Mouse (Mus musculus) thymus, adult 2 months (tissue): ENCODE measurements around the gene Cap2. TPM values are rescaled to one million over a fixed set of nuclear protein-coding genes. Genes with fewer than 3 reads are reported as not detected.

ENCODE experiments used
- DNase-seq: peaks from one replicate; pipeline ENCODE4 v3.0.0; 2021
- H3K27ac ChIP-seq: fragments of 200-500 bp; 2 replicates; pipeline ENCODE4 v1.5.1; 2012; ENCODE audit warnings: low read length, control low read depth; ENCODE audit not compliant: control insufficient read depth, insufficient read depth
- H3K27me3 ChIP-seq: fragments of 200-500 bp; 2 replicates; pipeline ENCODE4 v1.6.1; 2012; ENCODE audit warnings: mild to moderate bottlenecking, low read length, moderate library complexity, mixed read lengths; ENCODE audit not compliant: control insufficient read depth, insufficient read depth
- H3K36me3 ChIP-seq: fragments of 200-500 bp; 2 replicates; pipeline ENCODE4 v1.6.1; 2012; ENCODE audit warnings: mild to moderate bottlenecking, low read length, moderate library complexity; ENCODE audit not compliant: control insufficient read depth, insufficient read depth
- H3K4me1 ChIP-seq: fragments of 200-500 bp; replicated peaks from 2 replicates; pipeline ENCODE4 v1.6.1; 2012; ENCODE audit warnings: low read length; ENCODE audit not compliant: control insufficient read depth, insufficient read depth
- H3K4me3 ChIP-seq: fragments of 200-500 bp; 2 replicates; pipeline ENCODE4 v1.5.1; 2012; ENCODE audit warnings: mild to moderate bottlenecking, low read length, control low read depth, moderate library complexity; ENCODE audit not compliant: control insufficient read depth, insufficient read depth
- CTCF ChIP-seq: fragments of 200-500 bp; IDR thresholded peaks from 2 replicates; pipeline ENCODE4 v1.5.1; 2012; ENCODE audit warnings: mild to moderate bottlenecking, control low read depth, low read length, moderate library complexity, borderline replicate concordance; ENCODE audit not compliant: control insufficient read depth, poor library complexity, insufficient read depth; ENCODE audit errors: extremely low read depth
- POLR2A ChIP-seq: fragments of 200-500 bp; IDR thresholded peaks from 2 replicates; pipeline ENCODE4 v1.6.1; 2012; ENCODE audit warnings: mild to moderate bottlenecking, low read length, control low read depth, moderate library complexity; ENCODE audit not compliant: control insufficient read depth, poor library complexity, insufficient read depth; ENCODE audit errors: extremely low read depth
- WGBS: fragments of 180-500 bp; shearing (Covaris S2); methylation state at CpG from one replicate; pipeline ENCODE4 v1.1.7; 2018; 5-methylcytosine and 5-hydroxymethylcytosine counted together
- polyA plus RNA-seq: library from polyadenylated mRNA; depleted of rRNA; stranded (reverse); fragments of >200 nt; gene quantifications from 2 replicates; pipeline ENCODE4 v1.2.3, GENCODE M21; 2012

Gene Cap2
- polyA plus RNA-seq, 1 experiment = 12.9 TPM

GRCm38 (mm10) chr13:46485605-46486004, 16.0 kb upstream of the Cap2 start:
- H3K27ac ChIP-seq = no peak overlapping the region
- 48% methylated on average over 3 of the region's 3 CpGs for WGBS
- no peak overlapping the region for H3K4me3 ChIP-seq
- H3K27me3 ChIP-seq = no peaks in the 10 kb centered on the region
- no peaks in the 10 kb centered on the region for H3K36me3 ChIP-seq
- H3K4me1 ChIP-seq = no peaks in the 10 kb centered on the region
- TF ChIP-seq POLR2A (no peak), CTCF (no peak)
- DNase-seq = no peak

DNA sequence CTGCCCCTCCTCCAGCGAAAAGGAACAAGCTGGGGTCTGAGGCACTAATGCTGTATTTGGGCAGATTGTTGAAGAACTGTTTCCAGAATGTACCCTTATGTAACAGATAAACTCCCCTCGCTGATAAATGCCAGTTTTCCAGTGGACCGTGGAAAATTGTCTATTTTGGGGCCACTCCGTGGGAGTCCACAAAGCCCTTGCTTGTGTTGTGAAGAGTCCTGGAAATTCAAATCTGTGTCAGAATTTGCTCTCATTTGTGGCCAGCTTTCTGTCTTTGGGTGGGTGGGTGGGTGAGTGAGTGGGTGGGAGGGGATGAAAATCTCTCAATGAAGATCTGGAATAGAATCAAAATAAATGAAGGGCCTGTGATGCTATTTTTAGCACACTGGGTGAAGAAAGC, 13.5 kb upstream of the Cap2 start:
- 64% methylated on average over 4 of the region's 4 CpGs for WGBS
- Histone ChIP-seq H3K27ac (no peak overlapping the region), H3K36me3 (no peaks in the 10 kb centered on the region), H3K4me3 (no peak overlapping the region), H3K4me1 (no peaks in the 10 kb centered on the region), H3K27me3 (no peaks in the 10 kb centered on the region)
- DNase-seq = no peak
- no peak for TF ChIP-seq POLR2A
- no peak for TF ChIP-seq CTCF

GRCm38 (mm10) chr13:46490644-46491043, 11.0 kb upstream of the Cap2 start:
- no peaks in the 10 kb centered on the region for H3K27me3 ChIP-seq
- 38% methylated on average over 4 of the region's 4 CpGs for whole genome bisulfite sequencing

DNA sequence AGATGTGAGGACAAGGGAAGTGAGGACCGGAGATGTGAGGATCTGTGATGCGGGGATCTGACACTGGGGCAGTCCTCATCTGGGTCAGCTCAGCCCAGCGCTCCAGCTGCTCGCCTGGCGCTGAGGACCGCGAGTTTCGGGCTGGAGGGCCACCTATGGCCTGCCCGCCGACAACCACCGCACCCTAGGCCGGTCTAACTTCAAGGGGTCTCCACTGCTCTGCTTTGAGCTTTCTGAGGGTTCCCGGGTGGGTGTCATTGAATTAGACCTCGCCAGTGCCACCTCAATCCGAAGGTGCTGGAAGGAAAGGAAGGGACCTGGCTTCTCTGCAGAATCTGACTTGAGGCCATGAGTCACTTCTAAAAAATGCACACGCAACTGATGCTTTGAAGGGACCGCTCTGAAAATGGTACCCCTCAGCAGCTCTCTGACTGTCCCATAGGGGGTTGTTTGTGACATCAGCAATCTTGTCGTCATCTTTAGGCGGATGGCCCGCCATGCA, 793 bp downstream of the Cap2 start:
- Histone ChIP-seq H3K4me1 (peaks cover 9% of the 10 kb centered on the region), H3K36me3 (no peaks in the 10 kb centered on the region), H3K4me3 (peak overlapping the region; percentile 14; the same call in 1 of the 2 replicates), H3K27me3 (no peaks in the 10 kb centered on the region), H3K27ac (no peak overlapping the region)
- DNase-seq = peak; percentile 24
- TF ChIP-seq CTCF = no peak
- TF ChIP-seq POLR2A = no peak
- WGBS = 45% methylated on average over 20 of the region's 20 CpGs

More at GRCm38 (mm10) chr13:46490644-46491043, 11.0 kb upstream of the Cap2 start:
- TF ChIP-seq POLR2A (no peak), CTCF (no peak)
- no peak overlapping the region for H3K4me3 ChIP-seq
- DNase-seq = no peak
- no peak overlapping the region for H3K27ac ChIP-seq
- H3K36me3 ChIP-seq = no peaks in the 10 kb centered on the region
- no peaks in the 10 kb centered on the region for H3K4me1 ChIP-seq

DNA sequence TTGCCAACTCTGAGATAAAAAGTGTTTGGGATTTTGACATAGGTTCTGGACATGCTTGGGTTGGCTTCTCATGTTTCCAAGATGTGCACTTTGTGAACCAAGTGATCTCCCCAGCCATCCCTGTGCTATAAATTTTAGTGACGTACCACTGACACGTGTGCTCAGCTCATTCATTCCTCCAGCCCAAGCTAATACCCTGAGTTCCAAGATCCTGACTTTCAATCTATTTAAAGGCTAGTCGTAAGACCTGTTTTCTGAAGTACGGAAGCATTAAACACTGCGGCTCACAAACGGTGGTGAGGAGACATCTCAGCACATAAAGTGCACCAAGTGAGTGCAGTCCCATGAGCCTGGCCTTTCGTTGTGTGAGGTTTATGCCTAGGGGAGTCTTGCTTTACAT, 6.3 kb downstream of the Cap2 start:
- Histone ChIP-seq H3K4me1 (peaks cover 5% of the 10 kb centered on the region), H3K36me3 (no peaks in the 10 kb centered on the region), H3K27me3 (no peaks in the 10 kb centered on the region), H3K27ac (no peak overlapping the region), H3K4me3 (no peak overlapping the region)
- no peak for DNase-seq
- TF ChIP-seq CTCF = no peak
- TF ChIP-seq POLR2A = no peak
- WGBS = 96% methylated on average over 7 of the region's 7 CpGs

DNA sequence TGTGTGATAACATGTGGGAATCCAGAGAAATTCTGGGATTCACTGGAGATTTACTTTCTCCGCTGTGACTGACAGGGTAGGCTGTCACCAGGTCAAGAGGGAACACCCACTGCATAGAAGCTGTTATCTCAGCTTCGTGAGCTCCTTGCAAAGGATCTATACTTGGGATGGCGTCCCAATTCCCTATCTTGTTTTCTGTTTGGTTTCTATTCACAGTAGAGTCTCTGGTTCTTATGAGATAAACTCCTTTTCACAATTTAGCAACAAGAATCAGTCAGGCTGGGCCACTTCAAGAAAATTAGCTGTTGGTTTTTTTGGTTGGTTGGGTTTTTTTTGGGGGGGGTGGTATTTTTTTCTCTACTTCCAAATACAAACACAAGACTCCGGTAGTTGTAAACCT, 7.2 kb downstream of the Cap2 start:
- DNase-seq = no peak
- no peaks in the 10 kb centered on the region for H3K27me3 ChIP-seq
- no peak for TF ChIP-seq POLR2A
- no peak for TF ChIP-seq CTCF
- H3K4me1 ChIP-seq = no peaks in the 10 kb centered on the region
- no peak overlapping the region for H3K4me3 ChIP-seq
- 96% methylated on average over 4 of the region's 4 CpGs for WGBS
- H3K27ac ChIP-seq = no peak overlapping the region
- no peaks in the 10 kb centered on the region for H3K36me3 ChIP-seq

DNA sequence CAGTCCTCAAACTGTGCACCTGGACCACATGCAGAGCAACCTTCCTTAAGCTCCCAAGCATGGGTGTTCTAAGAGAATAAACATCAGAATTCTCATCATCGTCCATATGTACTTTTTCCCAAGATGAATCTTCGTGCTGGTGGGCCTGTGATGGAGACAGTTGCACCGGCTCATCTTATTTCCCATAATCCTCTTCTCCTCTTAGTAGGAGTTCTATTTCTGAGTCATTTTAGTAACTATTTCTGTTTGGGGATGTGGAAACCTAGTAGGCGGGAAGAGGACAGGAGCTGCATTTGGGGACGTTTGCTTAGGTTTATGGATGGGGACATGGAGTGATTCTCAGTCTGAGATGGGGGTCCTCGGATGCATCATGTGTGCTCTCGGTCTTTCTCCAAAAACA, 8.8 kb downstream of the Cap2 start:
- no peaks in the 10 kb centered on the region for H3K4me1 ChIP-seq
- no peak overlapping the region for H3K27ac ChIP-seq
- no peak for DNase-seq
- H3K36me3 ChIP-seq = no peaks in the 10 kb centered on the region
- 95% methylated on average over 7 of the region's 7 CpGs for WGBS
- TF ChIP-seq POLR2A (no peak), CTCF (no peak)
- H3K4me3 ChIP-seq = no peak overlapping the region
- no peaks in the 10 kb centered on the region for H3K27me3 ChIP-seq
